Mouse (Mus musculus) inflammation-experienced regulatory T-cells, adult 6 months (primary cell): ENCODE results near the gene Ppp1r17. TPM values are rescaled to one million over a fixed set of nuclear protein-coding genes. Genes with fewer than 3 reads are reported as not detected.

Experiments used
- ATAC-seq: one replicate; pipeline ENCODE4 v1.8.0; 2017
- polyA plus RNA-seq, 3 experiments: library from polyadenylated mRNA; unstranded; fragments of 100-300 nt; shearing (Covaris generic); gene quantifications; one replicate each; pipeline ENCODE4 v1.2.1; 2017

Gene Ppp1r17
- polyA plus RNA-seq: not detected

GRCm38 (mm10) chr6:56017291-56017994, at the start of gene Ppp1r17:
TSS of gene Ppp1r17 (plus strand) at chr6:56017497.
- ATAC-seq: no peak

- no peak for ATAC-seq
Measured at GRCm38 (mm10) chr6:55972998-55973397, 44.3 kb upstream of the Ppp1r17 start.

DNA sequence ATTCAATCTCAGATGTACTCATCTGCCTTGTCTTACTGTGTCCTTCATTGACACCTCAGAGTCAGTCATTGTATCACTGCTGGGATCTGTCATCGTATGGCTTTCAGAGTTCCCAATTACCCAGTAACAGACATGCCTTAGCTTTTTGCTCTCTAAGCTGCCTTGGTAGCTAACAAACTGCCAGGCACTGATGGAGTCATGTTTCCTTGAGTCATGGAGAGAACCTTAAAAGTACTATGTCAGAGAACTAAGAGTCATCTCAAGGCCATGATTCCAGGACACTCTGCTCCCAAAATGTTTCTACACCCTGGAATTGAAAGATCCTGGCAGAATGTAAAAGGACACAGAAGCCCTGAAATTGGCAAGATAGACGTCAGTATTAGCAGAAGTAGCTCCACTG, 37.5 kb upstream of the Ppp1r17 start:
- ATAC-seq: no peak

GRCm38 (mm10) chr6:56008711-56009110, 8.6 kb upstream of the Ppp1r17 start:
- no peak for ATAC-seq

DNA sequence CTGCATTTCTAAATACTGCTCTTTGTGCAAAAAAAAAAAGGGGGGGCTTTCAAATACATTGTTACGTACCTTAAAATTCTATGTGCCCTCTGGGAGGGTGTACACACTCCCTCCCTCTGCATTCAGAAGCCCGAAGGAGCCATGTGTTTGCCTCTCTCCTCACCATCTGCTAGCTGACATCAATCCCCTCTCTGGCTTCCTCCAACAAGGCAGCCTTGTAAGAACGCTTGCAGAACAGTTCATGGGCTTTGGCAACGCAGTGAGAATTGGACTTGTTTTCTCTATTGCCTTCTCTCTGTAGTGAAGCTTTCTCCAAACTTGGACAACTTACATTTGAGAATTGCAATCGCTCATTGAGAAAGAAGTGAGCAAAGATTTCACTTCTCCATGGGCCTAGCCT, 4.9 kb upstream of the Ppp1r17 start:
- no peak for ATAC-seq

- ATAC-seq: no peak
Measured at GRCm38 (mm10) chr6:56019632-56020031, 2.3 kb downstream of the Ppp1r17 start.

GRCm38 (mm10) chr6:56025533-56025932, 8.2 kb downstream of the Ppp1r17 start:
- no peak for ATAC-seq

GRCm38 (mm10) chr6:56027318-56027717, 10.0 kb downstream of the Ppp1r17 start:
- ATAC-seq: no peak

- ATAC-seq: no peak
Measured at GRCm38 (mm10) chr6:56027966-56028365, 10.7 kb downstream of the Ppp1r17 start.

DNA sequence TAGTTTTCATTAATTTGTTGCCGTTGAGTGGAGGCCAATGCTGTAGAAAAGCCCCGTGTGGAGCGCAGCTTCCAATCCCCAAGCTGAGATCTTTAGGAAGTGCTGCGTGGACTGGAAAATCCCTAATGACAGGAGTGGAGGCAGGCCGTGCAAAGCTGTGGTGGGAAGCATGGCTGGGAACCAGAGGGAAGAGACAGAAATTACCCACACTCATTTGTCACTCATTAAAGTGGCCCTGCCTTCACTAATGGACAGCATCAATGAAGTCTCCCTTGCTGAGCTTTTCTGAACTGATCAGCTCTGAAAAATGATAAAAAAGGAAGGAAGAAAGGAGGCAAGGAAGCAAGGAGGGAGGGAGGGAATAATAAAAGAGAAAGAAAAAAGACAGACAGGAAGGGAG, 12.7 kb downstream of the Ppp1r17 start:
- ATAC-seq: no peak

DNA sequence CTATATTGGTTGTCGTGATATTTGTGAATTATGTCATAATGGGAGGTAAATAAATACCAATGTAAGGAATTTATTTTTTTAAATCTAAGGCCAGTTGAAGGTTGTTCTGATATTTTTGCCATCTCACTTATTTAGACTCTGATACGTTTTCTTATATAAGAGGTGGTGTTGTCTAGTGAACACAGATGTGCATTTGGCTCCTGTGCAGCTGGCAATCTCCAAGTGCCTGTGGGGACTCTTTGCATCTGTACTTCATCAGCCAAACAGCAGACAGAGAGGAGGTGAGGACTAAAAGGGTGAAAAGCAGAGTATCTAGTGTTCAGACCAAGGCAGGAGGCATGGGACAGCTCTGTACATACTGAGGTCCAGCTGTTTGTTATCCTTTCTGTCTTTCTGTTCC, 14.9 kb downstream of the Ppp1r17 start:
- no peak for ATAC-seq

GRCm38 (mm10) chr6:56035054-56035453, 17.8 kb downstream of the Ppp1r17 start:
- no peak for ATAC-seq

GRCm38 (mm10) chr6:56039476-56040055, 22.3 kb downstream of the Ppp1r17 start:
- no peak for ATAC-seq

DNA sequence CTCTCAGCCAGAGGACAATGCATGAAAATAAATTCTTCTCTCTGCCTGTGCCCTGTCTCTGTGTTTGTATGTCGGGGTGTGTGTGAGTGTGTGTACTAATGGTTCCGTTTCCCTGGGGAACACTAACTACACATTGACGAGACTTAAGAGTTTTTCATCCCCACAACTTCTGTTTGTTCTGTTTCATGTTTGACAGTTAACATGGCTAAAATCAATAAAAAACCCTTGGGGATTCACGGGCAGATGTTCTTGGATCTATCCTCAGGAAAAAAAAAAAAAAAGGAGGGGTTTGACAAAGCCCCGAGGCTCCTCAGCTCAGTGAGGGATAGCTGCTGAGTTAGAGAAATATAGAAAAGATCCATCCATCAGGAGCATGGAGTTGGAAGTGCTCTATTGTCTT, 27.0 kb downstream of the Ppp1r17 start:
- ATAC-seq: no peak

- no peak for ATAC-seq
Measured at GRCm38 (mm10) chr6:56044716-56045115, 27.4 kb downstream of the Ppp1r17 start.

DNA sequence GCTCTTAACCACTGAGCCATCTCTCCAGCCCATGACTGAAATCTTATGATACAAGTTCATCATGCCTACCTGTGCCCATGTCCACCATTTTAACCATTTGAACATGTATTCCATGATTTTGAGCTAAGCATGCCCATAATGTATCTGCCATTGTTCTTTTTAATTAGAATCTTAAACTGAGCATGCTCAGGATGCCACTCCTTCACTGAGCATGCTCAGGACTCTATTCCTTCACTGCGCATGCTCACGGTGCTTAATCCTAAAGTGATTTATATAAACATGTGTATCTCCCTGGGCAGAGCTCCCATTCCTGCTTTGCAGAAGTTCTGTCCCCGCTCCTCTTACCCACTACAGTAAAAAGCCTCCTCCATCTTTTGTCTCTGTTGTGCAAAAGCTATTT, 31.3 kb downstream of the Ppp1r17 start:
- no peak for ATAC-seq

- ATAC-seq: no peak
Measured at GRCm38 (mm10) chr6:56049104-56049503, 31.8 kb downstream of the Ppp1r17 start.

DNA sequence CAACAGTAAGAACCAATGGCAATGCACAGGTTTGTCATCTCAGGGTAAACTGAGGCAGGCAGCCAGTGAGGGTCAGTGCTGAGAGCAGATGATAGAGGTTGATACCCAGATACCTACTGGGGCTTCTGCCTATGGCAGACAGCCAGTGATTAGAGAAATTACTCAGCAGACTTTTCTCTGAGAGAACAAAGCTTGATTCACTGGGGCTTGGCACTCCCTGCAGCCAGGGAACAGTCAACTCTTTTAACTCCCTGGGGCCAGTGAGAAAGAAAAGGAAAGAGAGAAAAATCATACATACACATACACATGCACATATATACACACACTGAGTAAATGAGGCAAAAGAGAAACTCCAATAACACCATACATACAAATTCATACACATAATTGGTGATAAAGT, 46.4 kb downstream of the Ppp1r17 start:
- no peak for ATAC-seq

DNA sequence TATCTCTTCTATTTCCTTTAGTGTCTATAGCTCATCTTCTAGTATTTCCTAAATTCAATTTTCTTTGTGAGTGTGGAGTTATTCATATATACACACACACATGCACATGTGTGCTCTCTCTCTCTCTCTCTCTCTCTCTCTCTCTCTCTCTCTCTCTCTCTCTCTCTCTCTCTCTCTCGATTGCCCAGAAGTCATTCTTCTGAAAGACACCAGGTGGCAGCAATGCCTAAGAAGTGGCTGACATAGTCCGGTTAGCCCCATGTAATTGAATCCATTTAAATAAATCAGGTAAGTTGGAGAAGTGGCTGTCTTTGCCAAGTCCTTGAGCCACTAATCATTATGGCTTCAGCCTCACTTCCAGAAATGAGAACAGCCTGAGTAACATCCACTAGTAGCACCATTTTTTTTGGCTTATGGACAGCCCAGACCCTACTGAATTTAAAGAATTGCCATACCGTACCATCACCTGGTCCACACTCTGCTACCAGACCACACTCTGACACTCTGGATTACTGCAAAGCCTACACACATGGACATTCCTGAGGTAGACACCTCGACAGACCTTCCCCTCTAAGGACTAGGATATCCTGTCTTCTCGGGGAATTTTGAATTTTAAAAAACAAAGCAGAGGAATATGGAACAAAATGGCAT, 49.5 kb downstream of the Ppp1r17 start:
- no peak for ATAC-seq

GRCm38 (mm10) chr6:56068516-56068915, 51.2 kb downstream of the Ppp1r17 start:
- ATAC-seq: no peak

DNA sequence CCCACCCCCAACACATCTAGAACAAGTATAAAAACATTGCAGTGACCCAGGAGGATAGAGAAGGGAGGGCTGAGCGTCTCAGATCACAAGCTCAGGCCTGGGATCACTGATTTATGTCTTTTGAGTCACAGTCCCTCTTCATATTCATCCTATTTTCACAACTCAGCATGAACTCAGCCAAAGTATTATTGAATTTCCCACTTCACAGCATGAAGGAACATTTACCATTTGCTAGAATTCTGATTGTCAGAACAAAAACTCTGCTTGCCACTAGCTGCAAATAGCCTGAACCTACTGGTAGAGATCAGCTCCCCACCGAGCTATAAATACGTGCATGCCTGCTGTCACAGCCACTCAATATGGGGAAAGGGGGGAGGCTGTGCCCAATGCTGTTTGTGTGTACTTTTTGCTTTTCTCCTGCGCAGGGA, 59.1 kb downstream of the Ppp1r17 start:
- no peak for ATAC-seq
